Mouse (Mus musculus) MEL (cell line): ENCODE results near the gene Fkbp14.

ENCODE experiments used
- BHLHE40 ChIP-seq: IDR thresholded peaks from 2 replicates; pipeline ENCODE4 v1.6.1; 2012; ENCODE audit warnings: low read depth, mild to moderate bottlenecking, inconsistent platforms, low read length, improper control_type of control experiment, borderline replicate concordance
- CHD2 ChIP-seq: IDR thresholded peaks from 2 replicates; pipeline ENCODE4 v1.6.1; 2011; ENCODE audit warnings: low read length, improper control_type of control experiment
- CTCF ChIP-seq, 3 experiments: IDR thresholded peaks in 2 of 3; conservative IDR thresholded peaks in 1 of 3; 2 replicates each; pipeline ENCODE4 v1.5.1; 2011 to 2012; ENCODE audit warnings: low read length in 3 of 3, low read depth in 2 of 3, mild to moderate bottlenecking in 2 of 3, improper control_type of control experiment in 1 of 3, inconsistent platforms in 1 of 3, mixed read lengths in 1 of 3, moderate library complexity in 1 of 3; ENCODE audit not compliant: control insufficient read depth in 1 of 3, insufficient read depth in 1 of 3, poor library complexity in 1 of 3, severe bottlenecking in 1 of 3
- EP300 ChIP-seq, 2 experiments: IDR thresholded peaks; 2 replicates each; pipeline ENCODE4 v1.6.1; 2011; ENCODE audit warnings: improper control_type of control experiment in 2 of 2, low read length in 2 of 2, low read depth in 1 of 2, mild to moderate bottlenecking in 1 of 2
- ETS1 ChIP-seq: IDR thresholded peaks from 2 replicates; pipeline ENCODE4 v1.6.1; 2012; ENCODE audit warnings: low read depth, mild to moderate bottlenecking, inconsistent platforms, low read length, improper control_type of control experiment, moderate library complexity
- MAX ChIP-seq: IDR thresholded peaks from 2 replicates; pipeline ENCODE4 v1.6.1; 2011; ENCODE audit warnings: low read length, improper control_type of control experiment
- MXI1 ChIP-seq: IDR thresholded peaks from 2 replicates; pipeline ENCODE4 v1.6.1; 2011; ENCODE audit warnings: mild to moderate bottlenecking, low read depth, low read length, improper control_type of control experiment
- POLR2A ChIP-seq, 2 experiments: IDR thresholded peaks; 2 replicates each; pipeline ENCODE4 v1.6.1; 2011 to 2012; ENCODE audit warnings: low read length in 2 of 2, mild to moderate bottlenecking in 2 of 2, control low read depth in 1 of 2, improper control_type of control experiment in 1 of 2, low read depth in 1 of 2, moderate library complexity in 1 of 2; ENCODE audit not compliant: control insufficient read depth in 1 of 2, insufficient read depth in 1 of 2, poor library complexity in 1 of 2
- POLR2AphosphoS2 ChIP-seq: IDR thresholded peaks from 2 replicates; pipeline ENCODE4 v1.6.1; 2011; ENCODE audit warnings: low read length, improper control_type of control experiment
- RAD21 ChIP-seq: IDR thresholded peaks from 2 replicates; pipeline ENCODE4 v1.6.1; 2011; ENCODE audit warnings: mild to moderate bottlenecking, low read depth, low read length, improper control_type of control experiment
- SMC3 ChIP-seq: IDR thresholded peaks from 2 replicates; pipeline ENCODE4 v1.6.1; 2011; ENCODE audit warnings: low read depth, low read length, improper control_type of control experiment
- USF1 ChIP-seq: IDR thresholded peaks from 2 replicates; pipeline ENCODE4 v1.6.1; 2014; ENCODE audit warnings: low read depth, mild to moderate bottlenecking, inconsistent platforms, low read length, improper control_type of control experiment, moderate library complexity

DNA sequence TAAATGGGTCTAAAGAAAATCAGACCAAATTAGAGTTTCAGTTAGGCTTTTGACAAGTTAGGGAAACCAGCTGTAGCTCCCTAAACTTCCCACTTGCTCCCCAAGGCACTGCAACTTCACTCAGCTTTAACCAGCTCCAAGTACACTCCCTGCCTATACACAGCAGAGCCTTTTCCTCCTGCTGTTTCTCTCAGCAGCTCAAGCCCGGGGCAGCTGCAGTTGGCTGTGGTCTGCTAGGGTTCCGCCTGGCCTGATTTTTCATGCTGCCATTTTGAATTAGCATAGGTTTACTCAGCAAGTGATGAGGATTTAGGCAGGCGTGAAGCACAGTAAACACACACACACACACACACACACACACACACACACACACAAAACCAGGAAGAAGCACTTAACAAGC is 32.1 kb downstream of the Fkbp14 start:
- TF ChIP-seq CTCF (IDR thresholded peaks at IDR 0.05 in 2 of 3, conservative IDR thresholded peaks at IDR 0.05 in 1 of 3; ENCODE audit: control insufficient read depth in 1 of 3, insufficient read depth in 1 of 3, low read depth in 2 of 3, low read length in 3 of 3, poor library complexity in 1 of 3, severe bottlenecking in 1 of 3) (no peak), RAD21 (no peak), MAX (no peak), ETS1 (no peak), POLR2A (IDR thresholded peaks at IDR 0.05; ENCODE audit: control insufficient read depth in 1 of 2, insufficient read depth in 1 of 2, low read depth in 1 of 2, low read length in 2 of 2, poor library complexity in 1 of 2) (no peak), EP300 (IDR thresholded peaks at IDR 0.05; ENCODE audit: low read depth in 1 of 2, low read length in 2 of 2) (no peak), CHD2 (no peak), SMC3 (no peak), MXI1 (no peak), USF1 (no peak), BHLHE40 (no peak), POLR2AphosphoS2 (no peak)
